Mouse (Mus musculus) intestine, embryonic 15.5 days (tissue): Measurements from ENCODE around the gene Ift81. TPM values are rescaled to one million over a fixed set of nuclear protein-coding genes. Genes with fewer than 3 reads are reported as not detected.

Source experiments
- polyA plus RNA-seq: library from polyadenylated mRNA; unstranded; fragments of >200 nt; fragmentation: Nextera tagmentation; extraction: Ambion mirVana; gene quantifications from 2 replicates; pipeline ENCODE4 v1.2.1, GENCODE M21; 2015

Gene Ift81
- polyA plus RNA-seq, 1 experiment from 2014 or later = 28.8 TPM

Other genes starting within 250 kb of the Ift81 start
- 62.9 and 67.2 TPM in 2 replicates for gene Gpn3, start 242.6 kb downstream of the Ift81 start, polyA plus RNA-seq
- 44.0 and 48.0 TPM in 2 replicates for gene Fam216a, start 242.2 kb downstream of the Ift81 start, polyA plus RNA-seq
- 128 and 138 TPM in 2 replicates for gene Arpc3, start 222.6 kb downstream of the Ift81 start, polyA plus RNA-seq
- 35.2 and 38.3 TPM in 2 replicates for gene Anapc7, start 192.8 kb downstream of the Ift81 start, polyA plus RNA-seq
- 33.8 and 36.1 TPM in 2 replicates for gene Atp2a2, start 112.3 kb downstream of the Ift81 start, polyA plus RNA-seq
- 2.5 and 3.2 TPM in 2 replicates for gene P2rx7, start 29.4 kb upstream of the Ift81 start, polyA plus RNA-seq
- gene P2rx4, start 93.0 kb upstream of the Ift81 start, polyA plus RNA-seq = 38.2 and 39.6 TPM in 2 replicates
- 20.5 and 23.8 TPM in 2 replicates for gene Camkk2, start 164.9 kb upstream of the Ift81 start, polyA plus RNA-seq
- 362 and 376 TPM in 2 replicates for gene Anapc5, start 206.8 kb upstream of the Ift81 start, polyA plus RNA-seq
- 25.9 and 30.7 TPM in 2 replicates for gene Rnf34, start 235.5 kb upstream of the Ift81 start, polyA plus RNA-seq